Mouse (Mus musculus) forebrain, embryonic 14.5 days (tissue): ENCODE results near the gene Plpp1. TPM values are rescaled to one million over a fixed set of nuclear protein-coding genes. Genes with fewer than 3 reads are reported as not detected.
A peak's percentile ranks its signal among the peaks of the same experiment; 100 is the strongest.

Experiments used
- ATAC-seq: fragments of 200-750 bp; cut with Nextera tagmentation; 2 replicates; pipeline ENCODE4 v1.8.0; 2017; ENCODE audit warnings: mild to moderate bottlenecking, moderate library complexity
- DNase-seq: peaks from one replicate; pipeline ENCODE4 v3.0.0-alpha.2; 2015; ENCODE audit warnings: low spot score
- H3K27ac ChIP-seq: fragments of 300-500 bp; sonication (generic); 2 replicates; pipeline ENCODE4 v1.5.1; 2014; ENCODE audit warnings: low read depth, mild to moderate bottlenecking, control low read depth, low read length, moderate library complexity
- H3K27me3 ChIP-seq: fragments of 300-500 bp; sonication (generic); replicated peaks from 2 replicates; pipeline ENCODE4 v1.6.1; 2014; ENCODE audit warnings: low read length, control low read depth, mixed read lengths; ENCODE audit not compliant: control insufficient read depth, insufficient read depth
- H3K36me3 ChIP-seq: fragments of 300-500 bp; sonication (generic); 2 replicates; pipeline ENCODE4 v1.6.1; 2014; ENCODE audit warnings: low read length, control low read depth; ENCODE audit not compliant: control insufficient read depth, insufficient read depth
- H3K4me1 ChIP-seq: fragments of 300-500 bp; sonication (generic); 2 replicates; pipeline ENCODE4 v1.6.1; 2014; ENCODE audit warnings: antibody characterized with exemption, low read length, control low read depth; ENCODE audit not compliant: control insufficient read depth, insufficient read depth
- H3K4me2 ChIP-seq: fragments of 300-500 bp; sonication (generic); 2 replicates; pipeline ENCODE4 v1.6.1; 2014; ENCODE audit warnings: mild to moderate bottlenecking, control low read depth, low read length
- H3K4me3 ChIP-seq: fragments of 300-500 bp; sonication (generic); 2 replicates; pipeline ENCODE4 v1.5.1; 2014; ENCODE audit warnings: low read depth, low read length, control low read depth
- H3K9ac ChIP-seq: fragments of 300-500 bp; sonication (generic); 2 replicates; pipeline ENCODE4 v1.6.1; 2014; ENCODE audit warnings: mild to moderate bottlenecking, low read length, control low read depth, moderate library complexity
- H3K9me3 ChIP-seq: fragments of 300-500 bp; sonication (generic); replicated peaks from 2 replicates; pipeline ENCODE4 v1.6.1; 2016; ENCODE audit warnings: low read length, control low read depth, mixed read lengths; ENCODE audit not compliant: control insufficient read depth
- WGBS: fragments of 180-500 bp; shearing (Covaris S2); extraction: QIAGEN DNeasy Blood & Tissue Kit; methylation state at CpG from one replicate; pipeline ENCODE4 v1.1.7; 2014; 5-methylcytosine and 5-hydroxymethylcytosine counted together
- polyA plus RNA-seq: library from polyadenylated mRNA; unstranded; fragments of >200 nt; fragmentation: Nextera tagmentation; extraction: Ambion mirVana; gene quantifications from 2 replicates; pipeline ENCODE4 v1.2.1, GENCODE M21; 2014

Gene Plpp1
- polyA plus RNA-seq, 1 experiment from 2014 or later = 39.5 TPM

DNA sequence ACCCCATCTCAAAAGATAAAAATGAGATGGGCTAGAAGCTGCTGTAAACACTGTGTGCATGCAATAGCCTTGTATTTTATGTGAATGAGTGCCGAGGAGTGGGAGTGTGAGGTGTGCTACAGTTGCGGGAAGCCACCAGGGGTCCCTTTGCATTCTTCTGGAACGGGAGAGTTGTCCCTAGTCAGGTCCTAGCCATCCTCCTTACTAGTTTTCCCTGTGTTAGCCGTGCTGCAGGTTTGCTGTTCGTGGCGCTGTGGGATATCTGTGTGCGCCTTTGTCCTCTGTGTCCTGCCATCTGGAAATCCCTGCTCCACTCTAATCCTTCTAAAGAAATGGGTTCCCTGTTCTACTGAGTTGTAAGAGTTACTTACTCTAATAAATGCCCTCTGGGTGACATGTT lies 57.3 kb downstream of the Plpp1 start:
- no peak overlapping the region for H3K4me3 ChIP-seq

DNA sequence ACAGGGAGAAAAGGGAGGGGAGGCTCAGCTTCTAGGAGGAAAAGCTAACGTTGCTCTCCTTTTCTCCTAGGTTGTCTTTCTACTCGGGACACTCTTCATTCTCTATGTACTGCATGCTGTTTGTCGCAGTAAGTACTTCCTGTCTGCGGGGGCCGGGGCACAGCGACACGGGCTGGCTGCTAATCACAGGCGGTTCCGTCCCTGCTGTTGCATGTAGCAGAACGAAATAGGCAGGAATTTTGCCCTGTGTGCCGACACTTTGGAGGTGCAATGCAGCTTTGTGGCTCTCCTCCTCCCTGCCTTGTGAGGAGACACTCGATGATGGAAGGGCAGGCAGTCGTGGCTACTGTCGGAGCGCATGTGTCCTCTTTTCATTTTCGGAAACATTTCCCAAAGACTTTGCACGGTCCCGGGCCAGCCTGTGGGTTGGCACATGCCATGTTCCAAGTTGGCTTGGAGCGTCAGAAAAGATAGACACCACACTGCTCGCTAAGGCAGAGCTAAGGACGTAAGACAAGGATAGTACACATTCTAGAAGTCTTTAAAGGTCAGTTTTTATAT lies 59.1 kb downstream of the Plpp1 start:
- 93% methylated on average over 21 of the region's 21 CpGs for WGBS
- no peaks in the 10 kb centered on the region for H3K4me1 ChIP-seq
- no peaks in the 10 kb centered on the region for H3K27me3 ChIP-seq
- DNase-seq = no peak
- H3K9me3 ChIP-seq = no peaks in the 10 kb centered on the region
- no peak overlapping the region for H3K27ac ChIP-seq
- H3K9ac ChIP-seq = no peak overlapping the region
- ATAC-seq = no peak
- no peak overlapping the region for H3K4me3 ChIP-seq
- H3K36me3 ChIP-seq = peaks cover 7% of the 10 kb centered on the region; the same call in 1 of the 2 replicates
- no peak overlapping the region for H3K4me2 ChIP-seq

More for the DNA sequence above, 57.3 kb downstream of the Plpp1 start:
- Histone ChIP-seq H3K4me1 (0 out of 2 replicates have a peak, but pooled peaks cover 4% of the 10 kb centered on the region), H3K9me3 (no peaks in the 10 kb centered on the region), H3K4me2 (no peak overlapping the region), H3K27me3 (no peaks in the 10 kb centered on the region), H3K27ac (no peak overlapping the region), H3K36me3 (no peaks in the 10 kb centered on the region), H3K9ac (no peak overlapping the region)
- ATAC-seq (no peak), DNase-seq (no peak)
- 72% methylated on average over 7 of the region's 7 CpGs for WGBS

DNA sequence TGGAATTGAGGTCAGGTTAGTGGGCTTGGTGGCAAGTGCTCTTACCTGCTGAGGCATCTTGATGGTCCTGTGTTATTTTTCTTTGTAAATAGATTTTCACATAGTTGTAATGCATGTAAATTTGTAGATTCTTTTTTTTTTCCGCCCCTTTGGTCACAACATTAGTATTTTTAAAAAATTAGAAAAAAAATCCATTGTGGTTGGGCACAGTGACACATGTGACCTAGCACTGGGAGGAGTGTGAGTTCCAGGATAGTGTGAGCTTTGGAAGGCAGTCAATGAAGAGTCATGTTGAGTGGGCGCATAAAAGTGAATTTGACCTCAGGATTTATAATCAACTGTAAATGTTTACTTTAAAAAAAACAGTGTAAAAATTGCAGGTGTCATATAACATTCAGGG lies 59.8 kb downstream of the Plpp1 start:
- no peaks in the 10 kb centered on the region for H3K4me1 ChIP-seq
- no peak for ATAC-seq
- 91% methylated on average over 2 of the region's 2 CpGs for WGBS
- H3K4me3 ChIP-seq = no peak overlapping the region
- H3K27me3 ChIP-seq = no peaks in the 10 kb centered on the region
- no peak for DNase-seq
- H3K4me2 ChIP-seq = no peak overlapping the region
- H3K9me3 ChIP-seq = no peaks in the 10 kb centered on the region
- H3K27ac ChIP-seq = no peak overlapping the region
- H3K36me3 ChIP-seq = peaks cover 14% of the 10 kb centered on the region
- no peak overlapping the region for H3K9ac ChIP-seq

DNA sequence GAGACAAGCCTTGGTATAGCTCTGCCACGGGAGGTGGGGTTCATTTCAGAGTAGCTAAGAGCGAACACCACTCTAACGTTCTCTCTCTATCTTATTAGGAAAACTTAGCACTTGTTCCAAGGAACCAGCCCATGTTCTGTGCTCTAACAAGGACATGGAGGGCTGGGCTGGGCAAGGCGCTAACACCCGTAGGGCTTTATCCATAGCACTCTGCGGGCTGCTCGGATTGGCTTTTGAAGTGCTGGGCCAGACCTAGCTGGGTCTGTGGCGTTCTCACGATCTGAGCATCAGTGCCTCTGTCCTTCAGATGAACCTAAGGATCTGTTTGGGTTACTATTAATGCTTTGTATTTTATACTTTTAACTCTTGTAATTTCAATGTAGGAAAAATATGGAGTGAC lies 60.3 kb downstream of the Plpp1 start:
- no peak overlapping the region for H3K4me3 ChIP-seq
- no peaks in the 10 kb centered on the region for H3K4me1 ChIP-seq
- no peaks in the 10 kb centered on the region for H3K27me3 ChIP-seq
- no peak for DNase-seq
- no peak overlapping the region for H3K4me2 ChIP-seq
- peaks cover 19% of the 10 kb centered on the region for H3K36me3 ChIP-seq
- H3K9me3 ChIP-seq = no peaks in the 10 kb centered on the region
- H3K27ac ChIP-seq = no peak overlapping the region
- no peak for ATAC-seq
- no peak overlapping the region for H3K9ac ChIP-seq
- WGBS = 91% methylated on average over 9 of the region's 9 CpGs

DNA sequence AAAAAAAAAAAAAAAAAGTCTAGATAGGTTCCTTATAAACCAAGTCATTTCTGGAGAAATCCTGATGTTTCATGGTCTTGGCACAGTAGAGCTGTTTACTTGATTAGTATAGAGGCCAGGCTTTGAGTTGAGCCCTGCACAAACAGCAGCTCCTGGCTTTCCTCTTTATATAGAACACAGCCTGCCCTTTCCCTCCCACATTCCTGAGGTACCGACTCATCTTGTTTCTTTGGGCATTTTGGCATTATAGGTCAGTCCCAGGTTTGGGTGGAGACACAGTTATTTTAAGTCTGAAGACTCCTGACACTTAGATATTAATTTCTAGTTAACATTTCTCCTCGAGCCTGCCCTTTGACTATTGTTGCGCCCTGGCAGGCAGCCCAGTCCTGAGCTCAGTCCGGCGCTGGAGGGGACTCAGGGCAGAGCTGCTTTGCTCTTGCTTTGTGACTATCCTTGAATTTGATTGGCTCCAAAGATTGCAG lies 61.3 kb downstream of the Plpp1 start:
- 30% methylated on average over 5 of the region's 5 CpGs for WGBS
- no peaks in the 10 kb centered on the region for H3K4me1 ChIP-seq
- H3K9ac ChIP-seq = no peak overlapping the region
- peaks cover 29% of the 10 kb centered on the region for H3K36me3 ChIP-seq
- ATAC-seq = no peak
- H3K9me3 ChIP-seq = no peaks in the 10 kb centered on the region
- no peak overlapping the region for H3K4me3 ChIP-seq
- no peak overlapping the region for H3K27ac ChIP-seq
- no peaks in the 10 kb centered on the region for H3K27me3 ChIP-seq
- no peak overlapping the region for H3K4me2 ChIP-seq
- DNase-seq = peak; percentile 17

DNA sequence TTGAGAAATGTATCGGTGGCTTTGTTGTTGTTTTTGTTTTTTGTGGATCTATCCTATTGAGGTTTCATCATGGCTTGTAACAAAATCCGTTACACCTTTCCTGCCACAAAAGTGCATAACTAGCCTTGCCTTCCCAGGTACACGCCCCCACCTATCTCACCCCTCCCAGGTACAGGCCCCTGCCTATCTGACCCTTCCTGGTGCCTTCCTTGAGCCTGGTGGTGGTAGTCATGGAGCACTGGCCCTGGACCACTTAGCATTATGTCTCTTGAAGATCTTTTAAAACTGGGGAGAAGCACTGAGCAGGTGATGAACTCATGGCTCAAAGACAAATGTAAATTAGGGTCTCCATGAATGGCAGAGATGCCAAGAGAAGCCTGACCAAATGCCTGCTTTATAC lies 61.8 kb downstream of the Plpp1 start:
- Histone ChIP-seq H3K4me3 (no peak overlapping the region), H3K27ac (no peak overlapping the region), H3K4me2 (no peak overlapping the region), H3K4me1 (no peaks in the 10 kb centered on the region), H3K36me3 (peaks cover 32% of the 10 kb centered on the region), H3K9me3 (no peaks in the 10 kb centered on the region), H3K27me3 (no peaks in the 10 kb centered on the region), H3K9ac (no peak overlapping the region)
- ATAC-seq (no peak), DNase-seq (no peak)
- 65% methylated on average over 3 of the region's 3 CpGs for WGBS

DNA sequence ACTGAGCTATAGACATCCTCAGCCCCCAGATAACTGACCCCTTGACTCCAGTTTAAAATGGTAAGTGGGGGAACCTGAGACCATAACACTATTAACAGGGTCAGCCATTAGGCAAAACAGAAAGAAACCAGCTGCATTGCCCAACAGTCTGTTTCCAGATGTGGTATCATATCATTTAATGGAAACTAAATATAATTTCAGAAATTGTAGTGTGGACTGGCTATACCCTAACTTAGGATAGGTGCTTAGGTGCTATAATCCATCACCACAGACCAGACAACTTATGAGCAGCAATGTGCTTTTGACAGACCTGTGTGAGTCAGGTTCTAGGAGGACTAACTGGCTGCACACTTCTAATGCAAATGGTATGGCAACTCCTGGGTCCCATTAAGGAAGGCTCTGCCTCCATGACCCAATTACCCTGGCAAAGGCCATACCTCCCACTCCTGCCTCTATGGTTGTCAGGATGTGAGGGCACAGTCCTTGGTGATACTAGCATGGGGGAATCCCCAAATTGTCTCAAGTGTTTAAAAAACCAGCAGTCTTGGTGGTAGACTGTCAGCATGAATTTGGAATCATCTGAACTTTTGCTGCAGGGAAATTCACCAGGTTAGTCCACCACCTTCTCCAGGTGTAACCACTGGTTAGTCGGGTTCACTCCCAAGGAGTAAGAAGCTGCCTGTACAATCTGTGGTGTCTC lies 62.5 kb downstream of the Plpp1 start:
- DNase-seq (no peak), ATAC-seq (no peak)
- Histone ChIP-seq H3K4me3 (no peak overlapping the region), H3K27me3 (no peaks in the 10 kb centered on the region), H3K9ac (no peak overlapping the region), H3K27ac (no peak overlapping the region), H3K4me1 (no peaks in the 10 kb centered on the region), H3K4me2 (no peak overlapping the region), H3K36me3 (peaks cover 40% of the 10 kb centered on the region), H3K9me3 (no peaks in the 10 kb centered on the region)
- 90% methylated on average over 1 of the region's 1 CpGs for WGBS

DNA sequence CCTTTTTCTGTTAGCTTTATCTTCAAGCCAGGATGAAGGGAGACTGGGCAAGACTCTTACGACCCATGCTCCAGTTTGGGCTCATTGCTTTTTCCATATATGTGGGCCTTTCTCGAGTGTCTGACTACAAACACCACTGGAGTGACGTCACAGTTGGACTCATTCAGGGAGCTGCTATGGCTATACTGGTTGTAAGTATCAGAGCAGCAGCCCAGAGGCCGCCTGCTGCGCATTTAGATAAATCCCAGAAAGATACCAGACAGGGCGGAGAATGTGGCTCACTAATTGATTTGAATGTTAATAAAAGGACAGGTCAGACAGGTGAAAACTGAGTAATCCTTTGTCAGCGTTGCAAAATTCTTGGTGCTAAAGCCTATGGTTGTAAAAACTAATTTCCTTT lies 66.2 kb downstream of the Plpp1 start:
- Histone ChIP-seq H3K4me2 (no peak overlapping the region), H3K9ac (no peak overlapping the region), H3K9me3 (no peaks in the 10 kb centered on the region), H3K36me3 (peaks cover 74% of the 10 kb centered on the region), H3K27ac (no peak overlapping the region), H3K4me3 (no peak overlapping the region), H3K4me1 (no peaks in the 10 kb centered on the region), H3K27me3 (no peaks in the 10 kb centered on the region)
- 90% methylated on average over 7 of the region's 7 CpGs for WGBS
- DNase-seq (no peak), ATAC-seq (no peak)

DNA sequence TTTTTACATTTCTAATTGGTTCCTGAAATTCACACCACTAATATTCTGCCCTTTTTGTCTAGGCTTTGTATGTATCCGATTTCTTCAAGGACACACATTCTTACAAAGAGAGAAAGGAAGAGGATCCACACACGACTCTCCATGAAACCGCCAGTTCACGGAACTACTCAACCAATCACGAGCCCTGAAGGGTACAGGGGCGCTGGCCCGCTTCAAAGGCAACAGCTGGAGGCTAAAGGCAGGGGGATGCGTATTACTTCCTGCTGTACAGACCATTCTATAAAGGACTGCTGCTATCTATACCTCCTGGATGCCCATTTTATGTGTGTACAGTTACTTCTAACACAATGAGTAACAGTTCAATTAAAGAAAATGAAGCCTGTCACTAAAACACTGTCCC lies 66.8 kb downstream of the Plpp1 start:
- ATAC-seq = no peak
- Histone ChIP-seq H3K27me3 (no peaks in the 10 kb centered on the region), H3K27ac (no peak overlapping the region), H3K4me1 (no peaks in the 10 kb centered on the region), H3K36me3 (peaks cover 80% of the 10 kb centered on the region), H3K9me3 (no peaks in the 10 kb centered on the region), H3K4me3 (no peak overlapping the region), H3K4me2 (no peak overlapping the region), H3K9ac (no peak overlapping the region)
- WGBS = 91% methylated on average over 8 of the region's 8 CpGs
- no peak for DNase-seq
